Mouse (Mus musculus): Measurements from ENCODE around the gene Cdc42bpg. TPM values are rescaled to one million over a fixed set of nuclear protein-coding genes. Genes with fewer than 3 reads are reported as not detected.
"Not testable (repeated sequence)": the region's sequence is repeated elsewhere in the genome, so short reads cannot be mapped to it uniquely, and the experiment has no call there.

The Cdc42bpg gene
- polyA plus RNA-seq, 1 experiment from 2014 or later = 0.33 TPM

DNA sequence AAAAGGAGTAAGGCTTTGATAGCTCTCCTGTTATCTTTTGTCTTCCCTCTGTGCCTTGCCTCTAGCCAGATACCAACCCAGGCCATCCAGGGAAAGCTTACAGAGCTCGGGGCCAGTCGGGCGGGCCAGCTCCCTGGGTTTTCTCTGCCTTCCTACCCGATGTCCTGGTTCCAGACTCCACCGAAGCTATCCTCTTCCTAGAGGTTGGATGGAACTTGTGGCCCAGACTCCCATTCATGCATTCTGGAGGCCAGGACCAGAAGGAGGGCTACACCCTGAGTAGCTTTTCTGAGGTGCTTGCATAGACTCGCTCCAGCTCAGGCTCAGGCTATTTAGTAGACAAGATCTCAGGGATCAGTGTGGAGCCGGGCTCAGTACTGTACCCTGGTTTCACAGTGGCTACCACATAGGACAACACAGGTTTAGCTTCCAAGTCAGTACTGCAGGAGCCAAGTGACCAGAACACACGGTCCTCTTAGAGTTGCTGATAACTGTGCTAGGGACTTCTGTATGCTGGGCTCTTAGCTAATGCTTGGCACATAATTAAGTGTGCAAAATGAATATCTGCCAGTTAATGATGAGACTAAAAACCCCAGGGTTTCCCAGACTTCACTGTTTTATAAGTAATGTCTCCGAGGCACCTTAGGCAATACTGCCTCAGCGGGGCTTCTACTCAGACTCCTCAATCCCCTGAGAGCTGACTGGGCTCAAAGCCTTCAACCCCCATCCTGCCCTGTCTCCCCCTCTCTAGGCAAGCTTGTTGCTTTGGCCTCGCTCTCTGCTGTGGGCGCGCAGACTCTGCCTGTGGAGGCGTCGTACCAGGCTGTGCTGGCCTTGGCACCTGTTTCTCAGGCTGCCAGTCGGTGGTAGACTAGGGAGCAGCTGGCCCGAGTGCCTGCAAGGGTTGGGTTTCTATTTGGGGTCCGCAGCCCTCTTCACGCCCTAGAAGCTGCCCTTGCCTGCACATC, 19.5 kb upstream of the Cdc42bpg start:
- Histone ChIP-seq H3K9ac (replicated peaks) (no peak overlapping the region), H3K36me3 (peaks cover 45% of the 10 kb centered on the region)
- WGBS = 86% methylated on average over 19 of the region's 19 CpGs

DNA sequence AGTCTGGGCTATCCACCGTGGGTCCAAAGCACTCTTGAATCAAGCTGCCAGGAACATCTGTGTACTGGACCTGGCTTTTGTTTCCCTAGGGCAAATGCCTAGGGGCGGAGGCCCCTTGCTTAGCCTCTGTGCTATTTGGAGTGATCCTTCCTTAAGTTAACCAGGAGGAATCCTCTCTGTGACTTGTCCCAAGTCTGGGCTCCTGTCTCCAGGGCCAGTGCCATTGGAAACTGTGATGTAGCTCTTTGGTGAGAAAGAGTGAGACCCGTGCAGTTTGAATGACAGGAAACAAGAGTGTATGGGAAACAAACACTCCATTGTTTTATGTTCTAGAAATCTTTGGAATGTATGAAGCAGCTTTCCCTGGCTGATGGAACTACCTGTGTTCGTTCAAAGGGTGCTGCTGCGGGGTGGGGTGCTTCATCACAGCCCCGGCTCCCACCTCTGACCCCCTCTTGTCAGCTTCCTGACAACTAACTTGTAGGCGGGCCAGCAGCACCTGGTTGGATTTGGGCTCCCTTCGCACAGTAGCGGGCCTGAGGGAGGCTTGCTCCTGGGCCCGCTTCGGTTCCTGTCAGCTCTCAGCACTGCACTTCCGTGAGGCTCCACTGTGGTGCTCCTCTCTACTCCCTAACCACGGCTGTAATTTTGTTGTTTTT, 17.9 kb upstream of the Cdc42bpg start:
- no peak overlapping the region for H3K4me2 ChIP-seq
- peaks cover 30% of the 10 kb centered on the region for H3K36me3 ChIP-seq
- no peak overlapping the region for H3K4me3 ChIP-seq (replicated peaks)
- no peaks in the 10 kb centered on the region for H3K27me3 ChIP-seq (replicated peaks)
- no peak for ATAC-seq (ENCODE audit: low FRiP score)
- peaks cover 14% of the 10 kb centered on the region; the same call in 1 of the 2 replicates for H3K4me1 ChIP-seq
- no peaks in the 10 kb centered on the region for H3K9me3 ChIP-seq (replicated peaks)
- no peak overlapping the region for H3K27ac ChIP-seq (replicated peaks)
- 79% methylated on average over 13 of the region's 13 CpGs for WGBS
- no peak overlapping the region for H3K9ac ChIP-seq (replicated peaks)

More for the DNA sequence above, 19.5 kb upstream of the Cdc42bpg start:
- Histone ChIP-seq H3K4me1 (peaks cover 14% of the 10 kb centered on the region; the same call in 1 of the 2 replicates), H3K27ac (replicated peaks) (no peak overlapping the region), H3K4me2 (no peak overlapping the region), H3K27me3 (replicated peaks) (no peaks in the 10 kb centered on the region), H3K4me3 (replicated peaks) (no peak overlapping the region), H3K9me3 (replicated peaks) (no peaks in the 10 kb centered on the region)
- ATAC-seq (ENCODE audit: low FRiP score) = no peak

DNA sequence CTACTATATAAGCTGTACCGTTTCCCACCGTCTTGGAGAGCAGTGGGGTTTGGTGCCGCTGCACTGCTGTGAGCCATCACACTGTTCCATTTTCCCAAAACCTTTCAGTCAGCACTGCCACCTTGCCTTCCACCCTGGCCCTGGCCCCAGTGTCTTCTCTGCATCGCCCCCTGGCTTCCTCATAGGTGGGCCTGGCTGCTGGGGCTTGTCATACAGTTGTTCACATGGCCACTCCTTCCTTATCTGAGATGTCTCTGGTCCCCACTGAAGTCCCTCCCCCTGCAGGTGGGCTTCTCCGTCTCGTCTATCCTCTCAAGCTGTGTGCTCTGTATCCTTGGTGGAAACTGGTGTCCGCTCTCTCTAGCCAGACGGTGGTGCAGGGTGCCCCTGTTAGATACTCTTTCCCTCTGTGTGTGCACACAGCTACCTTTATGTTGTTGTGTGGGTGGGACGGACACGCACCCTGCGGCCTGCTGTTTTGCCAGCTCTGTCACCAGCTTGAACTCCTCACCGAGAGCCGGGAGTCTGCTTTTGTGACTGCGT, 16.5 kb upstream of the Cdc42bpg start:
- no peak overlapping the region for H3K27ac ChIP-seq (replicated peaks)
- 94% methylated on average over 14 of the region's 14 CpGs for WGBS
- H3K4me1 ChIP-seq = peaks cover 14% of the 10 kb centered on the region; the same call in 1 of the 2 replicates
- H3K9me3 ChIP-seq (replicated peaks) = no peaks in the 10 kb centered on the region
- no peaks in the 10 kb centered on the region for H3K27me3 ChIP-seq (replicated peaks)
- peaks cover 37% of the 10 kb centered on the region for H3K36me3 ChIP-seq
- H3K4me3 ChIP-seq (replicated peaks) = no peak overlapping the region
- no peak for ATAC-seq (ENCODE audit: low FRiP score)
- no peak overlapping the region for H3K4me2 ChIP-seq
- no peak overlapping the region for H3K9ac ChIP-seq (replicated peaks)

DNA sequence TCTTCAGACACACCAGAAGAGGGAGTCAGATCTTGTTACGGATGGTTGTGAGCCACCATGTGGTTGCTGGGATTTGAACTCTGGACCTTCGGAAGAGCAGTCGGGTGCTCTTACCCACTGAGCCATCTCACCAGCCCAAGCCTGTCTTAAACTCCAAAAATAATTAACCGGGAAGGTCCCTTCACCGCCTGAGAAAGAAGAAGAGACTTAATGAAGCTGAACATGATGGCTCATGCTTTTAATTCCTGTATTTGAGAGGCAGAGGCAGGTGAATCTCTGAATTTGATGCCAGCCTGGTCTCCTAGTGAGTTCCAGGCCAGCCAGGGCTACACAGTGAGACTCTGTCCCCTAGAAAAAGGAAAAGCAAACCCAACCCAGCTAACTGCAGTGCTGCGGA, 15.5 kb upstream of the Cdc42bpg start:
- peaks cover 37% of the 10 kb centered on the region for H3K36me3 ChIP-seq
- H3K27ac ChIP-seq (replicated peaks); H3K4me3 ChIP-seq (replicated peaks); H3K9ac ChIP-seq (replicated peaks); H3K4me2 ChIP-seq; H3K27me3 ChIP-seq (replicated peaks); H3K9me3 ChIP-seq (replicated peaks); ATAC-seq (ENCODE audit: low FRiP score): not testable (repeated sequence)
- peaks cover 14% of the 10 kb centered on the region; the same call in 1 of the 2 replicates for H3K4me1 ChIP-seq
- WGBS = 91% methylated on average over 5 of the region's 6 CpGs

DNA sequence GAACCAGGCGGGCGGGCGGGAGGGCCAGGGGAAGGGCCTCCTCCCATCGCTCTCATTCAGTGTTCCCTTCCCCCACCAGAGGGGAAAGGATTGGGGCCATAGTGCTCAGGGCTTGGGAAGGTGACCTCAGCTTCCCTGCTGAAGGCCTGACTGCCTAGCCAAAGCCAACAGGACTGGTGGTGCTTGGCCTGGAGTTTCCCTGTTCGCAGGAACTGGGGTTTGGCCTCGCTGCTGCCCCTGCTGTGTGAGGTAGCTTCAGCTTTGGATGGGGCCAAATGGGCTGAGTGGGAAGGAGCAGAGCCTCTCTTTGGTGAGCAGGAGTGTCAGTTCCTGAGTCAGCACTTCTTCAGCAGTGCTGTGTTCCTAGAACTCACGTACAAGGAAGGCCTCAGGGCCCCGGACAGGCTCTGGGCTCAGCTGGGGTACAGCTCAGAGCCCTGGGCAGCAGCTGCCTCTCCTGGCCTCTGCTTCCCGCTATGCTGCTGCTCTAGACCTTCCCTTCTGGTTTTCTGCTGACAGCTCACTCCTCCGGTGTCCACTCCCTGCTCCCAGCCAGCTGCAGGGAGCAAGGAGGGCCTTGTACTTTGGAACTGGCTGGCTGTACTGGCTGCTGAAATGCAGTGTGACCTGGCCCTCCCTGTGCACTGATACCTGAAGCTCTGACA, 15.0 kb upstream of the Cdc42bpg start:
- no peak overlapping the region for H3K4me3 ChIP-seq (replicated peaks)
- H3K27ac ChIP-seq (replicated peaks) = peak overlapping the region; percentile 1; the same call in 1 of the 2 replicates
- no peak for ATAC-seq (ENCODE audit: low FRiP score)
- H3K27me3 ChIP-seq (replicated peaks) = no peaks in the 10 kb centered on the region
- 83% methylated on average over 10 of the region's 10 CpGs for WGBS
- H3K4me1 ChIP-seq = peaks cover 13% of the 10 kb centered on the region; the same call in 1 of the 2 replicates
- no peak overlapping the region for H3K9ac ChIP-seq (replicated peaks)
- H3K9me3 ChIP-seq (replicated peaks) = no peaks in the 10 kb centered on the region
- peaks cover 38% of the 10 kb centered on the region for H3K36me3 ChIP-seq
- H3K4me2 ChIP-seq = no peak overlapping the region

DNA sequence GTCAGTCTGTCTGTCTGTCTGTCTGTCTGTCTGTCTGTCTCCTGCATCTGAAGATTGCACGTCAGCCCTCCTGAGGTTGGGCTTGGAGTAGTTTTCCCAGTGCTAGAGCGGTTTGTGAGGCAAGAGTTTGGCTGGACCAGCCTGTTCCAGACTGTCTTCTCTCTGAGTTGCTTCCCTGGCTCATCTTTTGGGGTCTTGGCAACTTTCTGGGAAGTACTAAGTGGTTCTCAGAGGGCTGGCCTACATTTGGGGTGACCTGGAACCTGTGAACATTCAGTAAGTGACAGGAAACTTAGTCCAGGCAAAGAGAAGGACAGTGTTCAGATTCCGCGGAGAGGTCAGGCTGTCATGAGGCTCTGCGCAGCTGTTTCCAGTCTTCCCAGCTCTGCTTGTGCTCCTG, 14.0 kb upstream of the Cdc42bpg start:
- Histone ChIP-seq H3K27me3 (replicated peaks) (no peaks in the 10 kb centered on the region), H3K4me2 (no peak overlapping the region), H3K4me3 (replicated peaks) (no peak overlapping the region), H3K9ac (replicated peaks) (no peak overlapping the region), H3K9me3 (replicated peaks) (no peaks in the 10 kb centered on the region), H3K4me1 (peaks cover 8% of the 10 kb centered on the region; the same call in 1 of the 2 replicates), H3K36me3 (peaks cover 46% of the 10 kb centered on the region), H3K27ac (replicated peaks) (no peak overlapping the region)
- ATAC-seq (ENCODE audit: low FRiP score) = no peak
- WGBS = 96% methylated on average over 5 of the region's 5 CpGs

DNA sequence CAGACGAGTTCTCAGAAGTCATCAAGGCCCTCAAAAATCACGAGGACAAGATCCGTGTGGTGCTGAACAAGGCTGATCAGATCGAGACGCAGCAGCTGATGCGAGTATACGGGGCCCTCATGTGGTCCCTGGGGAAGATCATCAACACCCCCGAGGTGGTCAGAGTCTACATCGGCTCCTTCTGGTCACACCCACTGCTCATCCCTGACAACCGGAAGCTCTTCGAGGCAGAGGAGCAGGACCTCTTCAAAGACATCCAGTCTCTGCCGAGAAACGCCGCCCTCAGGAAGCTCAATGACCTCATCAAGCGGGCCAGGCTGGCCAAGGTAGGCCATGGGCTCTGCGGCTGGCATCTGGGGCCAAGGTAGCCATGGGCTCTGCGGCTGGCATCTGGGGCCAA, 12.0 kb upstream of the Cdc42bpg start:
- Histone ChIP-seq H3K27ac (replicated peaks) (no peak overlapping the region), H3K4me2 (no peak overlapping the region), H3K9ac (replicated peaks) (no peak overlapping the region), H3K36me3 (peaks cover 63% of the 10 kb centered on the region), H3K27me3 (replicated peaks) (no peaks in the 10 kb centered on the region), H3K4me3 (replicated peaks) (no peak overlapping the region), H3K9me3 (replicated peaks) (no peaks in the 10 kb centered on the region), H3K4me1 (no peaks in the 10 kb centered on the region)
- 95% methylated on average over 17 of the region's 17 CpGs for WGBS
- ATAC-seq (ENCODE audit: low FRiP score) = no peak

DNA sequence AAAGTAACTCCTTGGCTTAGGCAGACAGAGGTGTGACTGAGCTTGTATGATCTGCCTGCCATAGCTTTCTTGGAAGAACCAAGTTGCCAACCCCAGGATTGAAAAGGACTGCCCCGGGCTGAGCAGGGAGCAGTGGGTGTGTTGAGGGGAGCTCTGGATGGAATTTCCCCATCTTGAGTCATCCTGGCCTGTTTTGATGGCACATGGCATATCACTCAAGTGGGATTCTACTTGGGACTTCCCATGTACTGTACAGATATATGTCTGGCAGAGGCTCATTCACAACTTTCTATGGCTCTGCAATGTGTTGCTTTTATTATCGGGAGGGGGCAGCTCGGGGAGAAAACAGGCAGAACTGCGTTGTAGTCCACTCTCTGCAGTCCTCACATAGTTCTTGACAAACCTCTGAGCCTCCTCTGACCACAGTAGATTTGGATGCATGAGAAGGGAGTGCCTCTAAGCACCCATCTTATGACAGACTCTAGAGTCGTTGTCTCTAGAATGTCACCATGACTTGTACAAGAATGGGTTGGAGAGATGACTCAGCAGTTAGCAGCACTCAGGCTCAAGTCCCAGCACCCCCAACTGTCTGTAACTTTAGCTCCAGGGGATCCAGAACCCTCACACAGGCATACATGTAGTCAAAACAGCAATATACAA, 9.6 kb upstream of the Cdc42bpg start:
- Histone ChIP-seq H3K4me2 (no peak overlapping the region), H3K27ac (replicated peaks) (no peak overlapping the region), H3K36me3 (peaks cover 64% of the 10 kb centered on the region), H3K27me3 (replicated peaks) (no peaks in the 10 kb centered on the region), H3K4me1 (no peaks in the 10 kb centered on the region), H3K9me3 (replicated peaks) (no peaks in the 10 kb centered on the region), H3K4me3 (replicated peaks) (no peak overlapping the region), H3K9ac (replicated peaks) (no peak overlapping the region)
- 91% methylated on average over 5 of the region's 5 CpGs for WGBS
- ATAC-seq (ENCODE audit: low FRiP score) = no peak

DNA sequence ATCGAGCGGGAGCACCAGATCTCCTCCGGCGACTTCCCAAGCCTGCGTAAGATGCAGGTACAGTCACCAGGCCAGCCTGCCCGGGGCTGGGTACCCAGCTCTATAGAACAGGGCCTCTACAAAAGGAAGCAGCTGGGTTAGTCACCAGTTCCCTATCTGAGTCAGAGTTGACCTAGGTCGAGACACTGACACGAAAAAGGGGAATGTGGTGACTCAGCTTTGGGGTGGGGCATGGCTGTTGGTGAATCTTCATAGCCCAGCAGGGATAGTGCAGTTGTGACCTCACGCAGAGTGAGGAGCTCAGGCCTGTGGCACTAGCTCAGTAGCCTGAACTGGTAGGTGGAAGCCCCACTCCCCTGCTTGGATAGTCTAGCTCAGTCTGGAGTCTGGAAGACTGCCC, 8.6 kb upstream of the Cdc42bpg start:
- Histone ChIP-seq H3K4me1 (no peaks in the 10 kb centered on the region), H3K27me3 (replicated peaks) (no peaks in the 10 kb centered on the region), H3K4me2 (no peak overlapping the region), H3K27ac (replicated peaks) (no peak overlapping the region), H3K4me3 (replicated peaks) (no peak overlapping the region), H3K36me3 (peaks cover 64% of the 10 kb centered on the region), H3K9me3 (replicated peaks) (no peaks in the 10 kb centered on the region), H3K9ac (replicated peaks) (no peak overlapping the region)
- ATAC-seq (ENCODE audit: low FRiP score) = no peak
- 93% methylated on average over 9 of the region's 9 CpGs for WGBS

DNA sequence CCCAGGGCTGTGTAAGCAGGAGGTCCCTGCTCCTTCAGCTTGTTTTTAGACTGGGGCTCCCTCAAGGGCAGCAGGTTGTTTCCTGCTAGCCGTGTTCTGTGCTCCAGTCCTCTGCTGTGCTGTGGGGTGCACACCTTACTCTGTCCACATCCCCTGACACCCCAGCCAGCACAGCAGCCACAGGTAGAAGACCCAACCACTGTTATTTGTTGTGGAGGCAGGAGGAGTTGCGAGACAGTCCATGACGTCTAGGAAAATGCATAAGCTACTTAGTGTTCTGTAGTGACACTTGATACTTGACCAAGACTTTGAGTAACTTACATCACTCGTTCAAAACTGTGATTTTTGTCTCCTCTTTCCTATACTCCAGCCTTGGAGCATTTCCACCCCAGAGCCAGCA, 7.3 kb upstream of the Cdc42bpg start:
- Histone ChIP-seq H3K36me3 (peaks cover 56% of the 10 kb centered on the region), H3K9me3 (replicated peaks) (no peaks in the 10 kb centered on the region), H3K27ac (replicated peaks) (no peak overlapping the region), H3K4me3 (replicated peaks) (no peak overlapping the region), H3K4me1 (no peaks in the 10 kb centered on the region), H3K9ac (replicated peaks) (no peak overlapping the region), H3K27me3 (replicated peaks) (no peaks in the 10 kb centered on the region), H3K4me2 (no peak overlapping the region)
- WGBS = 91% methylated on average over 4 of the region's 4 CpGs
- ATAC-seq (ENCODE audit: low FRiP score) = no peak
